Mouse (Mus musculus): Measurements from ENCODE around the gene Ifi27.
"Not testable (repeated sequence)": the region's sequence is repeated elsewhere in the genome, so short reads cannot be mapped to it uniquely, and the experiment has no call there.

Ifi27 gene

DNA sequence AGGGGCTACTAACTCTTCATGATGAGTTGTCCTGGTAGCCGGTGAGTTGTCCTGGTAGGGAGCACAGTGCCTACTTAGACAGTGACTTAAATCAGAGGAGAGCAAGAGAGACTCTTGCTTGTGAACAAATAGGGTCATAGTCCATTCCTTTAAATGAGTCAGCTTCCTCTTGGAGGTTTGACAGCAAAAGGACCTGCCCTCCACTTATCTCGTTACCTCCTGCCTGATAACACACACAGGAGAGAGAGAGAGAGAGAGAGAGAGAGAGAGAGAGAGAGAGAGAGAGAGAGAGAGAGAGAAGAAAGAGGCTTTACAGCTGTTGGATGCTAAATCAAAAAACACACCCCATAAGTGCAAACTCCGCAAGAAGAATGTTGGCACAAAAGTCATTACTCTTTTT, 23.1 kb downstream of the Ifi27 start, which contains the start of gene Ifi27l2b:
TSS of gene Ifi27l2b (minus strand) at position 84 of the 400 bp plus-strand sequence.
- no peak for DNase-seq

DNA sequence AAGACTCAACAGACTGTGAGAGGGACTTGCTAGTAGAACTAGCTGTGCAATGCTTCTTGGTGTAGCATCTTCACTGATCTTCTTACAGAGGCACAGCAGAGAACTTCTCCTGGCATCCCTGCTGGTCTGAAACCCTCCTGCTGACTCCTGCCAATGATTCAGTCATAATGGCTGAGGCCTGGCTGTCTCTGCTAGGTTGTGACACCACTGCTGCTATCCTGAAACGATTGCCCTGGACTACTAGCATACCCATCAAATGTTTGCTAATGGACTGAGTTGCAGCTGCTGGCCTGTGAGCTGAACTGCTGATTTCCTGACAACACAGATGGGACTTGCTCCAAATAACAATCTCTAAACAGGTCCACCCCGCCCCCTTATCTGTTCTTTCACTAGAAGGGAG, 40.5 kb downstream of the Ifi27 start:
- DNase-seq, result no peak

DNA sequence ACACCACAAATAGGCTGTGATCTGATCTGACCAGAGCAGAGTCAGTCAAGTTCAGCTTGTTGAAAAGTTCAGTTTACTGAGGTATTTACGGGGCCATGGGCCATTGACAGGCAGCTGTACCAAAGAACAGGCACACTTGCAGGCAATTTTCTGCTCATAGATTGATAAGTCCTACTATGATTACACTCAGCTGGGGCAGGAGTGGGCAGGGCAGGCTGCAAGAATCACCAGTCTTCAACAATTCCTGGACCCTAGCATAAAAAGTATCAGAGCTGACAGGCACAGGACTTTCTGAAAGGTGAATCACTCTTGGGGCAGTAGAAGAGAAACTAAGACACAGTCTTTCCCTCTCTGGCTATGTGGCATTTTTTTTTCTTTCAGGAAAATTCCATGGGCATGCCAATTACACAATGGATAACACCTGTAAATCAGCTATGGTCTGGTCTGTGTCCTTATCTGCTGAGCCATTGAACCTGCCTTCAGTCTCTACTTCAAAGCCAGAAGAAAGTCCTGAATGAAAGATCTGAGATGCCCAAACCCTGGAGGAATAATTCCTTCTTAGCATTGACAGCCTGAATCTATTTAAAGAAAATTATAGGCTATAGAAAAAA, 42.9 kb downstream of the Ifi27 start:
- no peak for DNase-seq

DNA sequence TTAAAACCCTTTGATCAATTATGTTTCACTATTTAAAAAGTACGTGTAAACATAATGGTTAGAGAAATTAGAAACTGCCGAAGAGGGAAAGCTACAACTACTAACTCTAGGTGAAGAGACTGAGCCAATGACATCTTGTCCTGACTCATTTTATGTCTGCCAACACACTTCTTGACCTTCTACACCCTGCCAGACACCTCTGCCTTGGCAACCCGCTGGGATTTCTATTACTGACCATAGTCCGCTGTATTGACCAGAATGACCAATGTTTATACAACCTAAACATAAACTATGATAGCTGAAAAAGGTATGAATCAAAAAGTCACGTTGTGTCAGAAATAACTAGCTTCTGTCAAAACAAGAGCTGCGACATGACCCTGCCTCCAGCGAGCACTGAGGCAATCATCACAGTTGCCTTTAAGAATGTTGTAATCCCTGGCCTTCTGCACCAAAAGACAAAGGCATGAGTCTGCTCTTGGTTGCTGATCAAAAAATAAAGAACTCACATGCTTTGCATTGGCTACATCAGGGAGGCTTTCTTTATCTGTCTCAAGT, 43.5 kb downstream of the Ifi27 start:
- DNase-seq, result no peak

DNA sequence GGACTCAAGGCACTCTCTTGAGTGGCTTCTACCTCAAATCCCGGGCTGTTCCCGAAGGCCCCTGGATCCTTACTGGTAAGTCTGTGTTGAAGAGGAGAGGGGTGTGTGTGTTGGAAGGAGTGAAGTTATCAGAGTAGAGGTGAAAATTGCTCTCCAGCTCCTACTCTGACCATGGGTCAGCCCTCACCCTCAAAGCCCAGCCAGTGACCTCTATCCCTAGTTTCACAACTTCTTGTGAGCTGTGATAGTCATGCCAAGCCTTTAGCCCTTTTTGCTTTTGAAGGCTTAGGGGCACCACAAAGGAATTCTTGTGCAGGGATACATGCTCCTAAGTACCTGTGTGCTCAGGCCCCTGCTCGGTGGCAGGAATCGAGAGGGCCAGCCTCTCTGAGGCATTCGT, 47.7 kb downstream of the Ifi27 start:
- no peak for DNase-seq

DNA sequence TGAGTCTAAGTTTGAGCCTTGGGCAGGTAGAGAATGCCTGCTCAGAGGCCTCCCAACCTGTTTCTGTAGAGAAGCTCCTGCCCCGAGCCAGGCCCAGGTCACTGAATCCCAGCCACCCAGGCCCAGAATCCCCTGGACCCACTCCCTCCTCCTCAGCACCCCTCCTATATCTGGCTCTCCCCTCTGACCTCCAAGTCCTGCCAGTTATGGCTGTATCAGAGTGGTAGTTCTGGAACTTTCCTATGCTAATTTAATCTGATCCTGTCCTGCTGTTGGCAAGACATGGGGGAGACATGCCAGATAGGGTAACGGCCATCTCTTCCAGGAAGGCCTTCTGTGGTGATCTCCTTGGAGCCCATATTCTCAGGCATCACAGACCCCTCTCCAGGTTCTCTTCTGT, 48.8 kb downstream of the Ifi27 start:
- DNase-seq, result no peak

DNA sequence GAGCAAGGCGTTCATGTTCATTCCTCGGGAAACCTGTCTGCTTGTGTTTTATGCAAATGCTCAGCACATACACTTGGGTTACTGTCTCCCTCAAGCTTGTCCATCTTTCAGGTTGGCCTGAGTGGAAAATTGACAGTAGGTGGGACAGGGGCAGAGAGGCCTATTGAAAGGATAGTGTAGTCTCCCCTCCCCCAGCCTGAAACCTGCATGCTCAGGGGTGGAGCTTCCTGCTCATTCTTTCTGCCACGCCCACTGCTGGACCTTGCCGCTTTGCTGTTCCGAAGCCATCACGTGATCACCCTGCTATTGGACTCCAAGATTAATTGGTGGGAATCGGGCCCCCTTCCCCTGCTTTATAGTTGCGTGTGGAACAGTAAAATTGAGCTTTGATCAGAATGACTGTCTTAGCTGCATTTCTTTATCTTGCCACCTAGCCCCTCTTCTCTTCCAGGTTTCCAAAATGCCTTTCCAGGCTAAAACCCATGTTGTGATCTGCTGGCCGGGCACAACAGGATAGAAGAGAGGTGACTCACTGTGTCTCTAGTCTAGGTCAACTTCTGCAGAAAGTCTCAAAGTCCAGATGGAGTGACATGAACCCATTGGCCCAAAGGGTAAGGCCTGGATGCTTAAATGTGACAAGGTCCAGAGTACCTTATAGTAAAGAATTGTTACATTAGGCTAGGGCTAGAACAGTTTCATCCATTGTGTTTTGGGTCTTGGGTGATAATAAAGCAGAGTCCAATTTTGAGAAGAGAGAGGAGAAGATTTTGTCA, 50.4 kb downstream of the Ifi27 start:
- DNase-seq, result not testable (repeated sequence)

DNA sequence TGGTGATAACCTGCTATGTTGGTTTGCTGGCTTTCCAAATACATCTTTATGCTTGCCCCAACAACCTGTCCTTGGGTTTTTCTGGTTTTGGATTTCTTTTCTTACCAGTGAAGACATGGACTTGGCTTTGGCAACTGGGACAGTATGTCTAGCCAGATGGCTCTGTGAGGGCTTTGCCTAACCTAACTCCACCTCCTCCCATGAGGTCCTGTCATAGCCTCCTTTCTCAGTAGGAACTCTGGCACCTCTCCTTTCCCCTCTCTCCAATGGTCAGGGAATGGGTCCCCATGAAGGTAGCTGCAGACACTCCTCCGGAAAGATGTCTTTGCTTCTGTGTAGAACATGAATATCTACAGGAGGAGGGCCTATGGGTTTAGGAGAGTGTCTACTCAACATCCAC, 52.7 kb downstream of the Ifi27 start:
- DNase-seq, result no peak

DNA sequence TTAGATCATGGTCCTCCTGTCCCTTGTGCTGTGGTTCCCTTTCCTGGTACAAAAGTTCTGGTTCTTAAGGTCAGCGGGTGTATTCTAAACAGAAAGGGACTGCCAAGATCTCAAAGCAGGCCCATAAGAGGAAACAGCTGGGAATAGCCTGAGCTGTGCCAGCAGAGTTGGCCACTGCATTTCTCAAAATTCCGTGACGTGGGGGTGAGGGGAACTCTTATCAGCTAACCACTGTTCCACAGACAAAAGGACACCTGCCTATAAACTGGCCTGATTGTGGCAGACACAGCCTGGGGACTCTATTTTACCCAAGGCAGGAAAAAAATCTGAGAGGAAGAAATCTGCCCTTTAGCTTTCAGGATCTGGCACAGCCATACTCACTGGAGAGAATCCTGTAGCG, 53.3 kb downstream of the Ifi27 start:
- no peak for DNase-seq

DNA sequence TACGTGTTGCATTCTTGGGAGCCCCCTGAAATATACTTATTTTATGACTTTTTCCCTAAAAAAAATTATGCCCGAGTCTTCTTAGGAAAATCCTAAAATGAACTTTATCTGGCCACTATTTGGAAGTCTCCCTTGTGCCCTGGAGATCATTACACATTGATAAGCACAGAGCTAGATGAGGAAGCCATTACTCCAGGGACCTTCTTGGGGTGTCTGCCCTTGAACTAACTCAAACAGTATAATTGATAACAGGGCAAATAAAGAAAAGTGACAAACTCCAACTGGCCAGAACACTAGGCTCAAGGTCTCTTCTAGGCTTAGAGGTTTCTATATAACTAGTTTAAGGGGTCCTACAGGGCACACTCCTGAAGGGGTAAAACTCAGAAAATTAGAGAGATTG, 53.7 kb downstream of the Ifi27 start:
- no peak for DNase-seq
